Mouse (Mus musculus) neural tube, embryonic 10.5 days (tissue): Measurements from ENCODE around the gene Lif.

Experiments used
- DNase-seq: peaks from one replicate; pipeline ENCODE4 v3.0.0-alpha.2; 2017; ENCODE audit warnings: low spot score; ENCODE audit errors: extremely low spot score

Lif gene

DNA sequence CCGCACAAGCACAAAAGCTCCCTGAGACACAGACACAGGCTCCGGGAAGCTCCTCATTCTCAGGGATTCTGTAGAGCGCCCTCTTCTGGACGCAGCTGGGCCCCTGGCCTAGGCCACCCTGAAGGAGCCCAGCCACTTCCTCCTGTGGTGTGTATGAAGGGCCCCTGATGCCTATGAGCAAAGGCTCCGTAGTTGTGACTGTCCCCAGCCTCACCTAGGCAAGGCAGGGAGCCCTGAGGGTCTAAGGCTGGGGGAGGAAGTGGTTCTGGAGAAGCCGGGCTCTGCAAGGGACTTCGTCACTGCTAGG is 3.8 kb downstream of the Lif start:
- peak; percentile 44 for DNase-seq

DNA sequence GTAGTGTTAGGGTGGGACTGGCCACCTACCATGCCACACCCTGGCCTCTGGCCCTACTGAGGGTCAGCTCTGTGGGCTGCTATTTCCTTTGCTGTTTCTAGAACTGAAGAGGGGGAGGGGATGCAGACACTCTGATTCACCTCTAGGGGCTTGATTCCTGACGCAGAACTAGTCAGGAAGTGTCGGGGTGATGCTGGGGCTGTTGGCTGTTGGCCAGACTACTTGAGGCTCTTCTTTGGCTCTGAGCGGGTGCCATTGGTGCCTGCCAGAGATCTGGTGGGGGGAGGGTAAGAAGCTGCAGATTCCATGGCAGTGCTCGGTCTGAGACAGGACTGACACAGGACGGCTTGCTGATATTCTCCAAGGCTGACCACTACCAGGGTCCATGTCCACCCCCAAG is 4.6 kb downstream of the Lif start:
- DNase-seq: no peak

DNA sequence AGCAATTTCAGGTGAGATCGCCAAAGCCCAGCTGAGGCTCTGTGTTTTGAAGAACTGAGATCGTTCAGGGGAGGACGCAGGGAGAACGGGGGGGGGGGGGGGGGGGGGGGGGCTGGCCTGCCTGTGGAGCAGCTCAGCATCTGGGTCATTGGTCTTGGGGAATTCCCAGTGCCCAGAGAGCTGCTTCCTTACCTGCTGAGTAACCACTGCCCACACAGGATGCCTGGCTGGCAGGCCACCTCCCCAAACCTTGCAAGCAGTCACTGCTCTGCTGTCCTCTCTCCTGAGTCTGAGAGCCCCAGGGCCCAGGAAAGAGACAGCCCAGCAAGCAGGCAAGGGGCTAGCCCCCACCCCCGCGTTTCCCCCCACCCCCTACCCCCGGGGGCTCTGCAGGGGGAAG is 5.5 kb downstream of the Lif start:
- DNase-seq: no peak

DNA sequence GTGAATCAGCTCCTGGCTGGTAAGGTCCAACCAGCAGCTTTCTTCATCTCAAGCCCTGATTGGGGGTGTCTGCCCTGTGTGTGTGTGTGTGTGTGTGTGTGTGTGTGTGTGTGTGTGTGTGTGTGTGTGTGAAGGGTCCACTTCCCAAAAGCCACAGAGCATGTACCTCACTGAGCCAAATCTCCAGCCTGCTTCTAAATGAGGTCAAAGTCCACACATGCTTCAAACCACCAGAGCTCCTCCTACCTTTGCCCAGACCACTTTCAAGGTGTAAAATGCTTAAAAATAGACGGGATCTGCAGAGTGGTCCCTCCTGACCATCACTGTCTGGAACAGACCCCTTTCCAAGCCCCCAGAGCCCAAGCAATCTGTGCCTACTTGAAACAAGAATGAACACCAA is 5.9 kb downstream of the Lif start:
- DNase-seq: no peak

DNA sequence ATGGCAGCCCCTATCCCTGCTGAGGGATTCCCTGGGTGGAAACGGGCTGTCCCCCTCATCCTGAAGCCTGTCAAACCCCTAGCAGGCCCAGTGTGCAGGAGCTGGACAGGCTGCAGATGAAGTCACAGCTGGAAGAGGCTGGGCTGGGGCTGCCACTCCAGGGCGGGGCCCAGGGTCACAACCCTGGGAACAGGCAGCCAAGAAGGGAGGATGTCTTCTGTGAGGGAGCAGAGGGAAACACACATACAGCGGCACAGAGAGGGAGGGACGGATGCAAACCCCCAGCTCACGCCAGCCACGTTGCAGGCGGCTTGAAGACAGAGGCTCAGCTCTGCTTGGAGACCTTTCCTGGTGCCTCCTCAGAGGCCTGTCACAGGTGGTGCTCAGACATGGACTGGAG is 6.7 kb downstream of the Lif start:
- DNase-seq: no peak

DNA sequence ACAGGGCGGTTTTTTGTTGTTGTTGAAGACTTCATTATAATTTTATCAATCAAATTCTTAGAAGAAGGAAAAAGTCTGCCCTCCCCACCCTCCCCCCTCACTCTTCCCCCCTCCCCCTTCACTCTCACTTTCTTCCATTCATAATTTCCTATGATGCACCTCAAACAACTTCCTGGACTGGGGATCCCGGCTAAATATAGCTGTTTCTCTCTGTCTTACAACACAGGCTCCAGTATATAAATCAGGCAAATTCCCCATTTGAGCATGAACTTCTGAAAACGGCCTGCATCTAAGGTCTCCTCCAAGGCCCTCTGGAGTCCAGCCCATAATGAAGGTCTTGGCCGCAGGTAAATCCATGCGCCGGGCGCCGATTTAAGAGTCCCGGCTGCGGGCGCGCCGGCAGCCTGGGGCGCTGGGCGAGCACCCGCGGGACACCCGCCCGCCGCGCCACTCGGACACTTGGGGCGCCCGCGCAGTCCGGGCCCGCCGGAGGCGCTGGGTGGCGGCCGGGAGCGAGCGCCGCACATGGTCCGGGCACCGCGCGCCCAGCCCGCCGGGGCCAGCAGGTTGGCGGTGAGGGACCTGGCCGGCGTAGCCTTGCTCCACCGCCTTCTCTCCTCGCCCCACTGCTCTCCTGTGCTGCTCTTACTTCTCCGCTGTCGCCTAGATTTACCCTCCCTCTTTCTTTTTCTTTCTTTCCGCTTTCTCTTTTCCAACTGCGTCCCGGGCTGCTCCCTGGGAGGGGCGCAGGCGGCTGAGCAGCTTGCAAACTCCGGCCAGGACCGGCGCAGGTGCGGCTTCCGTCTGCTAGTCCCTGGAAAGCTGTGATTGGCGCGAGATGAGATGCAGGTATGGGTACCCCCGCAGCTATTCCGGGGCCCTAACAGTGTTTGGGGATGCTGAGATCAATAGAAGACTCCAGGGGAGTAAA is 9.2 kb downstream of the Lif start:
- peak; percentile 57 for DNase-seq

DNA sequence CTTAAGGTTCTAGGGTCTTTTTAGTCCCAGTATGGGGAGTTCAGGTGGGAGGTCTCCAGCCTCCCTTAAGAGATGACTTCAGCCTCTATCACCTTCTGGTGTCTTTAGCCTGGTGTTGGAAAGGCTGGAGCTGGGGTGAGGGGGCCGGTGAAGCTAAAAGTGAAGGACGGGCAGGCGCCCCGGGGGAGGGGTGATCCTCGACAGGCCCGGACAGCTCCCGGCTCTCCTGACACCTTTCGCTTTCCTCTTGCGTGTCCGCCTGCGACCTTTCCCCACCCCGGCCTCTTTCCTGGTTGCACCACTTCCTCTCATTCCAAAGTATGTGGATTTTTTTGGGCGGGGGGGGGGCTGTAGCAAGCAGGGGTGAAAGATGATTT is 9.8 kb downstream of the Lif start:
- DNase-seq: no peak

DNA sequence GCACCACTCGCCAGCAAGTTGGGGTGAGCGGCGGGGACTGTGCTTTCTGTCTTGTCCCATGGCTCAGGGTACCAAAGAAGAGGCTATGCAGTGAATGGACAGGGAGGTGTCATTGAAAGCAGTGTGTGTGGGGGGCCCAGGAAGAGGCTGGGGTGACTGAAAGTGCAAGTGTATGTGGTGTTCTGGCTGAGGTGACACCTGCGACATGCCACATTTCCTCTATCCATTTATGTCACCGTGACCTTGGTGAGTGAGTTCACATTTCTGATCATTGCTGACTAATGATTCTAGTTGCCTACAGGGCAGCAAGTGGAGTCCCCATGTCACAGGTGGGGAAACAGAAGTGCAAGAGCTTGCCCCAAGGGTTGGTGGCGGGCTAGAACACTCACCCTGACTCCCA is 11.1 kb downstream of the Lif start:
- no peak for DNase-seq

DNA sequence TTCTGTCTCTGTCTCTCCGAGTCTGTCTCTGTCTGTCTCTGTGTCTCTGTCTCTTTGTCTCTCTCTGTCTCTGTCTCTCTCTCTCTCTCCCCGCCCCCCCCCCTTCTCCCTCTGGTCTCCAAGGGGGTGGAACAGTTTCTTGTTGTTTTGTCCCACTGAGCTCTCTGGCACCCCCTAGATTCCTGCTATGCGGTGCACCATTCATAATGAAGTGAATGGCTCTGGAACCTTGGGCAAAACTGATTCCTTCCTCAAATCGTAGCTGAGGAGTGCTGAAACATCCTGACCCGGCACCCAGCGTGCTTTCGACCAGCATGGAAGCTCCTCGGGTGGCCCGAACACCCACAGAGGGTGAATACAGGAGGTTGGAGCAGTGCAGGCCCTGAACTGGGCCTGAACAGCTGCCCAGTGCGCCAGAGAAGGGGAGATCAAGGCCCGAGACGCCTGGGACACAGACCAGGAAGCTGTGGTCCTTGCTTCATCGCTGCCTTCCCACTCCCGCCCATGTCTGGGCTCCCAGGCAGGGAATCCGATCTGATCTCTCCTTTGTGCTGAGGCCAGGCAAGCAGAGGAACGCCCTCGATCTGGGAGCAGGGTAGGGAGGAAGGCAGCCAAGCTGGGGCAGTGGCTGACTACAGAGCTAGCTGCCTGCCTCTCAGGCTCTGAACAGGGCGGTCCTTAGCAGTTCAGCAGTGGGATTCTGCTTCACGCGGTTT is 13.5 kb downstream of the Lif start:
- no peak for DNase-seq

DNA sequence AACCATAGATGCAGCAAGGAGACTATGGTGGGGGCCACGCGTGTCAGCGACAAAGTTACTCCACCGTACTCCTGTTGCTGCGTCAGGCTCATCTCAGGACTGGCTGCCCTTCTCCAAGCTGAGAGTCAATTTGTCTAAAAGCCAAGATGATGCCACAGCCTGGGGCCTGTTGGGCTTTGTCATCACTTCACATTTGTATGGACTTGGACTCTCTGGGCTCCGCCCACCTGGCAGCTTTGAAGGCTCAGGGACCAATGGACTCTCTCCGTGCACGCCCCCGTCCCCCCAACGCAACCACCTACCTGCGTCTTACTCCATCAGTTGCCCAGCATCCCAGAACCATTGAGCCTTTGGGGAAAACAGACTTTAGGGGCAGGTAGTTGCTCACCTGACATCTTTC is 14.2 kb downstream of the Lif start:
- DNase-seq: no peak

DNA sequence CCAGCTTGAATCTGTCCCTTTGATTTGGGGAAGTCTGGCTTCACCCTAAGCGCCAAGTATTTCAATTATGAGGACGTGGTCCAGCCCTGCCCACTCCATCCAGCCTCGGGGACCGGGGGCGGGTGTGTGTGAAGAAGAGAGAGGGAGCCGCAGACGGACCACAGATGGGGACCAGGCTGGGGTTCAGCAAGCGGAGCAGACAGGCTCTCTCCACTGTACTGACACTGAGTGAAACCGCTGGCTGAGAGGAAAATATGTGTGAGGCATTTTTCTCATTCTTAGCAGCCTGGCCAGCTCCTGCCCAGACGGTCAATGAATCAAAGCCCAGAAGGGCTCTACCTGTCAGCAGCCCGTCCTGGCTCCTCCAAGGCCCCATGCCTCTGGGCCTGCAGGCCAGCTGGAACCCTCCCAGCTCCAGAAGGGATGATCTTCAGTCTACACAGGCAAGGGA is 19.1 kb downstream of the Lif start:
- no peak for DNase-seq

DNA sequence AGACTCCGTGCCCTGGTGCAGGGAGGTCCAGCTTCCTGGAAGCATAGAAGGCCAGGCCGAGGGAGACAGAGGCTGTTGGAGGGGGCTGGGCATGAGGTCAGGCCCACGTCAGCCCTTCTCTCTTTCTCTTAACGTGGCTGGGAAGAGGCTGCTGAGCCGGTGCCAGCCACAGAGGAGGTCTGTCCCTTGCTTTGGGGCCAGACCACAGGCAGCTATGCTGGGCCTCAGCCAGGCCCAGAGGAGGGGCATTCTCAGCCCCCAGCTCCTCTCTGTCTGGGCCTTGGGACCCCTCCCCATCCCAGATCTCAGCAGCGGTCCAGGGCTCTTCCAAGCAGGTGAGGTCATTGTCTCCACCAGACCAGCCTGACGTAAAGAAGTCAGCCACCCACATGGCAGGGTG is 22.6 kb downstream of the Lif start:
- no peak for DNase-seq

DNA sequence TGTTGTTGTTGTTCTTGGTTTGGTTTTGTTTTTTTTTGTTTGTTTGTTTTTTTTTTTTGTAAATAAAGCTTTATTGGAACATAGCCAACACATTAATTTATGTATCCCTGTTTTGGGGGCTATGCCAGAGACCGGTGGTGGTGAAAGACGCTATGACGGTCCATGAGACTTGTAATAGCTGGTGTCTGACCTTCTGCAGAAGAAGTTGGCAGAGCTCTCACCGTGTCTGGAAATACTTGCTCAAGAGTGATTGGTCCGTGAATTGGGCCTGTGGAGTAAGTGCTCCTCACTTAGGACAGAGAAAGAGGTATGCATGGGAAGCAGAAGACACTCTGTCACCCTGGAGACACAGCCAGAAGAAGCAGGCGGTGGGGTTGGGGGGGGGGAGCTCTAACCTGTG is 24.5 kb downstream of the Lif start:
- no peak for DNase-seq

DNA sequence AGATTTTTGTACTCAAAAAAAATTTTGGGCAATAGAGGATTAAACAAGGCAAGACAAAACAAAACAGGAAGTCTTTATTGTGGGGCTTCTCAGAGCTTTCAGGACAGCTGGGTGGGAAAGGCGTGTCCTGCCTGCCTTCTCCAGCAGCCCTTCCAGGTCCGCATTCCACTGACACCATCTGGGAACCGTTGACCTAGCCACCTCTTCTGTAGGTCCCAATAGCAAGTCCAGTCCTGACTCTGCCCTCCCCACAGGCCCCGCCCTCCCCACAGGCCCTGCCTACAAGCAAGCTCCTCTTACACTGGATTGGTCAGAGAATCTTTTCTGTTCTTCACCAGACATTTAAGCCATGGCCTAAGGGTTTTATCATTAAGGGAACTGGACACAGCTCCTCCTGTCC is 26.3 kb downstream of the Lif start:
- peak; percentile 71 for DNase-seq

DNA sequence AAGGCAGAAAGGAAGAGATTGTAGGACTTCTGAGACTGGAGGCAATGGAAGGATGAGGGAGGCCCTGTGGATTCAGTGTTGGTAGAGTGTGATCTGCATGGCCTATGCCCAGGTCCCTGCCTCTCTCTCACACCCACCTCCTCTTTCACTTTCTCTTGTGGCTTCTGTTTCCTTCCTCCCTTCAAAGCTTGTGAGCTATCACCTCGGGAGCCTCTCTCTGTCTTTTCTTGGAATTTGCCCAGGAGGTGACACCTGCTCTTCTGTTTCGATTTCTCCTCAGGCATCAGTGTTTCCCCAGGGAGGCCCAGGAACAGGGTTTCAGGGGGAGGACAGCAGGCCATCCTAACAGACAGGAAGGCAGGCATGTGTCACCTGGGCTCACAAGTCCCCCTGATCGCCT is 31.9 kb downstream of the Lif start:
- DNase-seq: no peak

DNA sequence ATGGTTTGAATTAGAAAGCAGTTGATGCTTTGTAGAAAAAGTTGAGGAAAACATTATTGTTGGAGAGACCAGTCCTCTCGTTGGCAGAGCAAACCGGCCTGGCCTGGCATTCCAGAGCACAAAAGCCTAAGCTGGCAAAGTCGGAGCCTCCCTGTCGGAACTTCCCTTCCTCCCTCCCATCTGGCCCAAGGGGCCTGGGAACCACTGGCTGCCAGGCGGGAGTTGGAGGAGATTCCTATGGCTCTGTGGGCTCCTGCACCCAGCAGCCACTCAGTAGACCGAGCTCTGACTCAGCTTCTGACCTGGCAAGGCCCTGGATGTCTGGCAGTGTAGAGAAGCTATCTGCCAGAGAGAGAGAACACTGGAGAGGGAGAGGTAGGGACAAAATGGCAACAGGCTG is 34.3 kb downstream of the Lif start:
- no peak for DNase-seq

DNA sequence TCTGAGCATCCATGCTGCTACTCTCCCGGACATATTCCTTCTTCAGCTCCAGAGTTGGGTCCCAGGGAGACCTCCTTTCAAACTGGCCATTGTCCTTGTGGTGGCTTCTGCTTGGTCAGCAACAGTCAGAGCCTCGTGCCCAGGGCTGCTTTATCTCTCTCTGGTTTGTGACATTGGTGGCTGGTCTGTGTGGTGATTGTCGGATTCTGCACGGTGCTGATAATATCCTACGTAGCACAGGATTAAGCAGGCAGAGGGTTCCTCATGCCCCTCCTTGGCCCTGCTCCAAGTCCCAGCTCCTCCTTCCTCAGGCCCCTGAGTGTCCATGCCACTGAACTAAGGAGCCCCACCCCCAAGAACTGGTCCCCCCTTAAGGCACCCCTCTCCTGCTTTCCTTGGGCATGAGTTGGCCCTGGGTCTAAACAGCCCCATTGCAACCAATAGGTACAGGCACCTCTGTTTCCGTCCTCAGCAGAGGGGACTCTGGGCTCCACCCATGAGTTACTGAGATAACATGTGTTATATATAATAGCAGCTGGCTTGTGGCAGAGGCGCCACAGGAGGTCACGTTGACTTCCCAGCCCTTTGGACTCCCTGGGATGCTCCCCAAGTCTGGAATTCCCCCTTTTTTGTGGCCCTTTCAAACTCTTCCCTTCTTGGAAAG is 35.0 kb downstream of the Lif start:
- no peak for DNase-seq

DNA sequence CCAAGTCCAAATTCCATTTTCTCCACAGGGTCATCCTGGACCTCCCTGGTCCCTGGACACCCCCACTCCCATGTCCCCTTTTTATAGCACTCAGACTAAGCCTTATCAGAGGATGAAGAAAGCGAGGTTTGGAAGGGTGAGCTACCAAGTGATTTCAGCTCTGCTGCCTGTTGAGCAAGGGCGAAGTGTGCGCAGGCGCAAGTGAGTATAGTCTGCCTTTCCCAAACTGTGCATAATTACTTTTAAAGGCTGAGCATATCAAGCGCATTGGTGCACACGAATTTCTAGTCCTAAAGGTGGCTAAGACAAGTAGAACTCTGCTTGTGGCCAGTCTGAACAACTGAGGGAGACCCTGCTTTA is 35.5 kb downstream of the Lif start:
- DNase-seq: no peak

DNA sequence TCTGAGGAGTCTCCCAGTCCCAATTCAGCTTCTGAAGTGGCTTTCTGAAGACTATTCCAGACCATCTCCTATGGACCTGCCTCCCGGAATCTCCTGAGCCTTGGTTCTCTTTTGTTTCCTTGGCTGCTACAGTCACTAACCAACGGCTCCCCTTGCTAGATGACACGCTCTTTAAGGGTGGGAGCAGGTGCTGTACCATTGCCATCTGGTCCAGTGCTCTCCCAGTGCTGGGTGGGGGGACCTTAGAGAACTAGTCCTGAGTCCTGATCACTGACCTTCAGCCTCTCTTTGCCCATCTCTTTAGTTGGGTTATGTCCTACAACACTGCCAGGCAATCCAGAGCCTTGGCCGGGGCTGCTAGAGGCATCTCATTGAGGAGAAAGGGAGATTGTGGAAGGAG is 36.1 kb downstream of the Lif start:
- DNase-seq: no peak

DNA sequence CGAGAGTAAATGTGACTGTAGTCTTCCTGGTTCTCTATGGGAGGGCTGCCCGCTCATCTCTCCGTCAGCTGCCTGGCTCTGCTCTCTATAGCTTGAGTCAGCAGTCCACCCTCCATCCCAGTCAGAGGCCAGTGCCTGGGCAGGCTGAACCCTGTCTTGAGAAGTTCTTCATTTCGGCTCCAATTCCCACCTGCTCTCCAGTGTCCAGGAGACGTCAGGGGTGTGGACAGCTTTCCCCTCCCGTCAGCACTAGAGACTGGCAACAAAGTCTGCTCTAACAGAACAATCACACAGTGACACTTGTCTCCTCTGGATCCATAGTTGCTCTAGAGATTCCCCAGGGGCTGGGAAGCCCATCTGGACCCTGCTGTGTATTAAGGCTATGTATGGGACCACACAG is 36.7 kb downstream of the Lif start:
- no peak for DNase-seq

DNA sequence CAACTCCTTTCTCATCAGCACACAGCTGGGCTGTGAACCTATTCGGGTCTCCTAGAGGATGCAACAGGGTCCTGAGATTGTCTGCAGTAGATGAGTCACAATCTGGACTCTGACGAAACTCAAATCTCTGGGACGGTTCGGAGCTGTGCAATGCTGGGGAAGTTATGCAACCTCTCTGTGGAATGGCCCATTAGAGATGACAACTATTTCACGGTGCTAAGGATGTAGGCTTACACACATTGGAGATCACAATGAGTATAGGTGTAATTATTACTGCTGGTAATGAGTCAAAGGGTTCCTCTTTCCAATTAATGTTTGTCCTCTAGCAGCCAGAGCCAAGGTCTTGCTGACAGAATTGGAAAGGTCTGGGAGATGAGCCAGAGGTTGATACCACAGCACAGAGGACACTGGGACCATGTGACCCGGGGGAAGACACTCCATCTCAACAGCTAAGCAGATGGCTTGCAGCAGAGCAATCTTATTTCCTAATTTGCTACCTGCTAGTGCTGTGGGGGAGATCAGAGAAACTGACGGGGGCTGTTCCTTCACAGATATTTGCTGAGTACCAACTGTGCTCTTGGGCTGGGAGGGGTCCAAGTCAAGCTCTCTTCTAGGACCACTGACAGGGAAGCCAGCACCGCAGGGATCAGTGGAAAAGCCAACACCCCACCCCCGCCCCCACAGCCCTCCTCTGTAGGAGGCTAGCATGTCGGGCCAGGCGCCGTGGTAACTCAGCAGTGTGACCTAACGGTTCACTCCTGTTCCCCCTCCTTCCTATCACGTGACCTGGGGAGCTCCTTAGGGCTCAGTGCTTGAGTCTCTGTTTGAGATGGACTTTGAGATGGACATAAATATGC is 37.4 kb downstream of the Lif start:
- no peak for DNase-seq
